Mouse (Mus musculus) lung, embryonic 14.5 days (tissue): Measurements from ENCODE around the gene Dnm2. TPM values are rescaled to one million over a fixed set of nuclear protein-coding genes. Genes with fewer than 3 reads are reported as not detected.

Source experiments
- ATAC-seq: fragments of 200-750 bp; cut with Nextera tagmentation; 2 replicates; pipeline ENCODE4 v1.8.0; 2017; ENCODE audit warnings: mild to moderate bottlenecking, moderate TSS enrichment, moderate library complexity; ENCODE audit not compliant: insufficient read depth
- DNase-seq: peaks from one replicate; pipeline ENCODE4 v3.0.0-alpha.2; 2015
- H3K27ac ChIP-seq: fragments of 300-500 bp; sonication (generic); 2 replicates; pipeline ENCODE4 v1.5.1; 2014; ENCODE audit warnings: low read depth, mild to moderate bottlenecking, moderate library complexity
- H3K27me3 ChIP-seq: fragments of 300-500 bp; sonication (generic); 2 replicates; pipeline ENCODE4 v1.6.1; 2014; ENCODE audit warnings: low read length, control low read depth; ENCODE audit not compliant: insufficient read depth
- H3K36me3 ChIP-seq: fragments of 300-500 bp; sonication (generic); 2 replicates; pipeline ENCODE4 v1.6.1; 2014; ENCODE audit warnings: control low read depth; ENCODE audit not compliant: insufficient read depth
- H3K4me1 ChIP-seq: fragments of 300-500 bp; sonication (generic); 2 replicates; pipeline ENCODE4 v1.6.1; 2014; ENCODE audit warnings: antibody characterized with exemption, control low read depth; ENCODE audit not compliant: insufficient read depth
- H3K4me2 ChIP-seq: fragments of 300-500 bp; sonication (generic); 2 replicates; pipeline ENCODE4 v1.6.1; 2014; ENCODE audit warnings: mild to moderate bottlenecking
- H3K4me3 ChIP-seq: fragments of 300-500 bp; sonication (generic); 2 replicates; pipeline ENCODE4 v1.5.1; 2014; ENCODE audit warnings: low read depth, low read length
- H3K9ac ChIP-seq: fragments of 300-500 bp; sonication (generic); 2 replicates; pipeline ENCODE4 v1.6.1; 2014
- H3K9me3 ChIP-seq: fragments of 300-500 bp; sonication (generic); 2 replicates; pipeline ENCODE4 v1.6.1; 2016; ENCODE audit warnings: low read depth, low read length, control low read depth
- CTCF ChIP-seq: IDR thresholded peaks from 2 replicates; pipeline ENCODE4 v1.5.1; 2016; ENCODE audit warnings: antibody characterized with exemption, low read depth
- WGBS: fragments of 180-500 bp; shearing (Covaris S2); extraction: QIAGEN DNeasy Blood & Tissue Kit; methylation state at CpG from one replicate; pipeline ENCODE4 v1.1.7; 2014; 5-methylcytosine and 5-hydroxymethylcytosine counted together
- polyA plus RNA-seq: library from polyadenylated mRNA; unstranded; fragments of >200 nt; fragmentation: Nextera tagmentation; extraction: Ambion mirVana; gene quantifications from 2 replicates; pipeline ENCODE4 v1.2.1, GENCODE M21; 2014

Gene Dnm2
- polyA plus RNA-seq, 1 experiment from 2014 or later, result 71.8 TPM

DNA sequence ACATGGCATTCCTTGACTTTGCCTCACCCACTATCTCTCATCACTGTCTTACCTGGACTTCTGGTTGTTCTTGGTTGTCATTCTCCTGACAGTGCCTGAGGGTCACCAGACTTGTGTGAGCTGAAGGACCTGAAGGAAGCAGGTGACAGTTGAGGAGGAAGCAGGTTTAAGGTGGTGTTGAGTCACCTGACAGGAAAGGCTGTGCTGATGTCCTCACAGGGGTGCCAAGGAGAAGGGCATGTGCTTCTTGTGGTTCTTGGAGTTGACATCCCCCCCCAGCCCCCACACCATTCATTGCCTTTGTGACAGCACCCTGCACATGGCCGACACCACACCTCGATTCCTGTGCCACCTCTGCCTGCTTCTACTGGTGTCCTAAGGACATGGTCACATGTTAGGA lies 23.1 kb downstream of the Dnm2 start:
- DNase-seq (no peak), ATAC-seq (no peak)
- no peak for TF ChIP-seq CTCF
- Histone ChIP-seq H3K9ac (no peak overlapping the region), H3K27me3 (no peaks in the 10 kb centered on the region), H3K9me3 (no peaks in the 10 kb centered on the region), H3K27ac (no peak overlapping the region), H3K4me2 (no peak overlapping the region), H3K36me3 (0 out of 2 replicates have a peak, but pooled peaks cover 5% of the 10 kb centered on the region), H3K4me1 (no peaks in the 10 kb centered on the region), H3K4me3 (no peak overlapping the region)
- WGBS, result 97% methylated on average over 2 of the region's 2 CpGs

DNA sequence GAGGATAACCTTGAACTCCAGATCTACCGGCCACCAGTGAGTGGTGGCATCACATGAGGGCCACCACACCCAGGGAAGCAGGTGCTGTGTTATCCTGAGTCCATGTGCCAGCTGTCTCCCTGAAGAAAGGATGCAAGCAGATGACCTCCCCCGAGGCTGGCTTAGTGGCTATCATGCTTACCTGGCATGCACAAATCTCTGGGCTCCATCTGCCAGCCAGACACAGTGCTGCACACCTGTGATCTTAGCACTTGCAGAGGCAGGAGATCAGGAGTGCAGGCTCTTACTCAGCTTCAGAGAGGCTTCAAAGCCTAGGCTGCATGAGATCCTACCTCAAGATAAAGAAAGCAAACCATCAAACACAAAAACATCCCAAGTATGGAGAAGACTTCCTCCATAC lies 25.0 kb downstream of the Dnm2 start:
- H3K4me1 ChIP-seq, result no peaks in the 10 kb centered on the region

DNA sequence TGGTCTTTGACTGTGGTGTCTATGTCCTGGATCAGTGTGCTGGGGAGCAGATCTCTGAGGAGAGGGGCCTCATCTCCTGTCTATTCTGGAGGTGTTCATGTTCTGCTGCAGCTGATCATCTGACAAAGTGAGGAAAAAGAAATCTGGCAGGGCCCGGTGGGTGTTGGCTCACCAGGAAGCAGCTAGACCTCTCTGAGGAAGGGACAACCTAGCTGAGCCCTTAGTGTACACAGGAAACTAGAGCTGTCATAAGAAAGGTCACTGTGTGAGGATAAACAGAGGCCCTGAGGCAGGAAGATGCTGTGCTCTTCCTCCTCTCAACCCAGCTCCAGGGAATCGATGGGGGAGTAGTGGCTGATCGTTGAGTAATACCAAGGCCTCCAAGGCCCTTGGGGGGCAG lies 25.6 kb downstream of the Dnm2 start:
- no peak overlapping the region for H3K9ac ChIP-seq
- H3K4me3 ChIP-seq, result no peak overlapping the region
- H3K27me3 ChIP-seq, result no peaks in the 10 kb centered on the region
- DNase-seq (peak; percentile 9), ATAC-seq (no peak)
- H3K36me3 ChIP-seq, result 0 out of 2 replicates have a peak, but pooled peaks cover 3% of the 10 kb centered on the region
- no peak overlapping the region for H3K4me2 ChIP-seq
- H3K9me3 ChIP-seq, result no peaks in the 10 kb centered on the region
- peaks cover 3% of the 10 kb centered on the region; the same call in 1 of the 2 replicates for H3K4me1 ChIP-seq
- TF ChIP-seq CTCF, result no peak
- H3K27ac ChIP-seq, result no peak overlapping the region
- WGBS, result 63% methylated on average over 3 of the region's 3 CpGs

More for the DNA sequence above, 25.0 kb downstream of the Dnm2 start:
- Histone ChIP-seq H3K9me3 (no peaks in the 10 kb centered on the region), H3K9ac (no peak overlapping the region), H3K27me3 (no peaks in the 10 kb centered on the region), H3K36me3 (0 out of 2 replicates have a peak, but pooled peaks cover 5% of the 10 kb centered on the region), H3K27ac (no peak overlapping the region), H3K4me3 (no peak overlapping the region), H3K4me2 (no peak overlapping the region)
- no peak for ATAC-seq
- WGBS, result 81% methylated on average over 2 of the region's 2 CpGs
- no peak for DNase-seq
- TF ChIP-seq CTCF, result no peak

DNA sequence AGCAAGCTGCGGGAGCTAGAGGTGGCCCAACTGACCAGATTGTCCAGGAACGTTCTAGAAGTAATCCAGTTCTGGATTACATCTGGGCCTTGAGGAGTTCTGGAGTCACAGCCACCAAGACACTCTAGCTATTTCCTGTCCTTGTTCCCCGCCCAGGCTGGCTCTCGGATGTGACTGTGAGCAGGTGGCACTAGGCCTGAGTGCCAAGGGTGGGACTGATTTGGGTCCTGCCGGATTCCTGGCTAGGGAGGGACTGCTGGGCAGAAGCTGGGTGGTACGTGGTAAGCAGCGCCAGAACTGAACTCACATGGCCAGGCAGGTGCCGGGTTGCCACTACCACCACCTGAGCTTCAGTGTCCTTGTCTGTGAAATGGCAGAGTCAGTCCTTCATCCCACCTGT lies 26.7 kb downstream of the Dnm2 start:
- WGBS, result 85% methylated on average over 8 of the region's 8 CpGs
- peaks cover 3% of the 10 kb centered on the region; the same call in 1 of the 2 replicates for H3K4me1 ChIP-seq
- H3K4me2 ChIP-seq, result no peak overlapping the region
- DNase-seq (no peak), ATAC-seq (no peak)
- H3K9ac ChIP-seq, result no peak overlapping the region
- no peaks in the 10 kb centered on the region for H3K36me3 ChIP-seq
- no peaks in the 10 kb centered on the region for H3K9me3 ChIP-seq
- TF ChIP-seq CTCF, result no peak
- no peak overlapping the region for H3K27ac ChIP-seq
- no peaks in the 10 kb centered on the region for H3K27me3 ChIP-seq
- no peak overlapping the region for H3K4me3 ChIP-seq

DNA sequence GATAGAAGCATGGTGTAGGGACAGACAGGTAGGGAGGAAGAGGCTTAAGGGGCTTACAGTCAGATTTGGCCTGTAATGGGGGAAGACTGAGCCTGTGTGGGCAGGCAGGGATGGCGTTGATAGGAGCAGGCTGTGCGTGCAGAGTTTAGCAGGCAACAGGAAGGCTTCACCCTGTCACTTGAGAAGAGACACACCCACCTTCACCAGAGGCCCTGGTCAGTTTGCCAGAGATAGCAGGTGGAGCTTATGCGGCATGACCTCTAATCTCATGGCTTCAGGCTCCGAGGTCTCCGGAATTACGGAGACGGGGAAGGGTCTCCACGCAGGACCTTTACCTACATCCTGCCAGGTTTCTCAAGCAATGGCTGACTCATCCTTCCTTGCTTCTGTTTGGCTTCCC lies 27.2 kb downstream of the Dnm2 start:
- H3K9ac ChIP-seq, result no peak overlapping the region
- no peaks in the 10 kb centered on the region for H3K36me3 ChIP-seq
- DNase-seq (no peak), ATAC-seq (no peak; the same call in 1 of the 2 replicates)
- WGBS, result 59% methylated on average over 8 of the region's 8 CpGs
- H3K27ac ChIP-seq, result no peak overlapping the region
- H3K27me3 ChIP-seq, result no peaks in the 10 kb centered on the region
- no peak for TF ChIP-seq CTCF
- H3K4me3 ChIP-seq, result no peak overlapping the region
- no peaks in the 10 kb centered on the region for H3K9me3 ChIP-seq
- H3K4me1 ChIP-seq, result peaks cover 3% of the 10 kb centered on the region; the same call in 1 of the 2 replicates
- H3K4me2 ChIP-seq, result no peak overlapping the region

DNA sequence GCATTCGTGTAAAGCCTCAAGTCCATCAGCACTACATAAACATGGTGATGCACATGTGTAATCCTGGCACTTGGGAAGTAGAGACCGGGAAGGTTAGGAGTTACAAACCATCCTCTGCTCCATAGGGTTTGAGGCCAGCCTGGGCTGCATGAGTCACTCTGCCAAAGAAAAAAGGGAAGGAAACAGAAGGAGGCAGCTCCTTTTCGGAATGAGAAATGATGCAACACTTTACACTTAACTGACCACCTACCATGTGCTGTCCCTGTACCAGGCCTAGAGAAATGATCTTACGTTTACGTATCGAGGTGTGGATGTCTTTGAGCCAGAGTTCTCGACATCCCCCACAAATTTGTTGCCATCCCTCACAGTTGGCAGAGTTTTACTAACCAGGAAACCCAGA lies 28.3 kb downstream of the Dnm2 start:
- H3K4me3 ChIP-seq, result no peak overlapping the region
- 76% methylated on average over 7 of the region's 7 CpGs for WGBS
- no peak for TF ChIP-seq CTCF
- no peak overlapping the region for H3K27ac ChIP-seq
- H3K36me3 ChIP-seq, result no peaks in the 10 kb centered on the region
- H3K4me1 ChIP-seq, result peaks cover 3% of the 10 kb centered on the region; the same call in 1 of the 2 replicates
- no peaks in the 10 kb centered on the region for H3K9me3 ChIP-seq
- ATAC-seq (no peak), DNase-seq (no peak)
- H3K4me2 ChIP-seq, result no peak overlapping the region
- no peak overlapping the region for H3K9ac ChIP-seq
- no peaks in the 10 kb centered on the region for H3K27me3 ChIP-seq

DNA sequence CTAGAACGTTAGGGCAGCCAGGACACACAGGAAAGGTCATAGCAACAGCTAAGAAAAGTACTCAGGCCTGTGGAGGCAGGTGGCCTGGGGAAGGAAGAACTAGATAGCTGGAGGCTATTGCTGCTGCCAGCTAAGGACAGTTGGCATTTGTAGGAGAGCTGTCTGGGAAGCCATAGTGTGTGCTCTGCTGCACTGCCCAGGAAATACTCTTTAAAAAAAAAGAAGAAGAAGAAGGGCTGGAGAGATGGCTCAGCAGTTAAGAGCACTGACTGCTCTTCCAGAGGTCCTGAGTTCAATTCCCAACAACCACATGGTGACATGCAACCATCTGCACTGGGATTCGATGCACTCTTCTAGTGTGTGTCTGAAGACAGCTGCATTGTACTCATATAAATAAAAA lies 28.8 kb downstream of the Dnm2 start:
- H3K36me3 ChIP-seq, result peaks cover under 1% of the 10 kb centered on the region; the same call in 1 of the 2 replicates
- 75% methylated on average over 2 of the region's 2 CpGs for WGBS
- no peak for TF ChIP-seq CTCF
- H3K27me3 ChIP-seq, result no peaks in the 10 kb centered on the region
- H3K9me3 ChIP-seq, result no peaks in the 10 kb centered on the region
- H3K27ac ChIP-seq, result no peak overlapping the region
- ATAC-seq (no peak), DNase-seq (no peak)
- H3K4me3 ChIP-seq, result no peak overlapping the region
- no peak overlapping the region for H3K4me2 ChIP-seq
- H3K9ac ChIP-seq, result no peak overlapping the region
- peaks cover 3% of the 10 kb centered on the region; the same call in 1 of the 2 replicates for H3K4me1 ChIP-seq

DNA sequence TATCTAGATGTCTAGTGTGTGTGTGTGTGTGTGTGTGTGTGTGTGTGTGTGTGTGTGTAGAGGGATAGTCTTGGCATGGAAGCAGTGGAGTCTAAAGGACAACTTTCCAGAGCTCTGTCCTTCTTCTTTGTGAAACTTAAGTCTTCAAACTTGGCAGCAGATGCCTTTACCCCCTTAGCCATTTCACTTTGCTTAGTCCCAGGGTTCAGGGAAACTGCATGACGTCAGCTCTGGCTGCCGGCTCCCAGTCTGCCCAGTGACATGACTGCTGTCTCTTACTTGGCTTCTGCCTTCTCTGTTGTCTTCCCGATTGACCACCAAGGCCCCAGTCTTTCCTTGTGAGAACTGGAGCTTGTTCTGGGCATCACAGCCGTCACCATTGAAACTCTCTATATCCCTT lies 29.8 kb downstream of the Dnm2 start:
- TF ChIP-seq CTCF, result no peak
- WGBS, result 72% methylated on average over 4 of the region's 4 CpGs
- no peak for DNase-seq
- H3K4me2 ChIP-seq, result no peak overlapping the region
- no peaks in the 10 kb centered on the region for H3K27me3 ChIP-seq
- peaks cover 3% of the 10 kb centered on the region; the same call in 1 of the 2 replicates for H3K4me1 ChIP-seq
- no peak overlapping the region for H3K4me3 ChIP-seq
- peaks cover 11% of the 10 kb centered on the region for H3K36me3 ChIP-seq
- H3K27ac ChIP-seq, result no peak overlapping the region
- no peak for ATAC-seq
- no peak overlapping the region for H3K9ac ChIP-seq
- H3K9me3 ChIP-seq, result no peaks in the 10 kb centered on the region
